Mouse (Mus musculus): ENCODE measurements at regions not wholly inside any gene's neighbourhood (a gene's known extent, or its start where the extent isn't known, plus 50 kb on each side); places are given as distances from the start of the nearest gene placed in this dataset.

DNA sequence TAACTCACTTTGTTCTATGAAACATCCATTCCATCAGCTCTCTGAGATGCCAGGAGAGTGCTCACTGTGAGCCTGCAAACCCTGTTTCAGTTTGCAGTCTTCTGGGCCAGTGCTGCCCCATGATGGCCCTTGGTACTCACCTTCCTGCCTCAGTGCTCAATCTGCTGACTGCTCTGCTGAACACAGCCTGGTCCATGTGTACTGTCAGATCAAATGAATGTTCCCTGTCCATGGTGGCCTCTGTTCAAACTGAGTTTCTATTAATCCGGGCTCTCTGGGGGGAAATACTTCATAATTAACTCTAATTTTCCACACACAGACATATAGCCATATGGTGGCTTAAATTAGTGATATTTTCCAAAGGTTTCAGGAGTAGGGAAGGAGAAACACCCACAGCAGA is 503.3 kb downstream of the Tmem132b start:
- no peak for DNase-seq

DNA sequence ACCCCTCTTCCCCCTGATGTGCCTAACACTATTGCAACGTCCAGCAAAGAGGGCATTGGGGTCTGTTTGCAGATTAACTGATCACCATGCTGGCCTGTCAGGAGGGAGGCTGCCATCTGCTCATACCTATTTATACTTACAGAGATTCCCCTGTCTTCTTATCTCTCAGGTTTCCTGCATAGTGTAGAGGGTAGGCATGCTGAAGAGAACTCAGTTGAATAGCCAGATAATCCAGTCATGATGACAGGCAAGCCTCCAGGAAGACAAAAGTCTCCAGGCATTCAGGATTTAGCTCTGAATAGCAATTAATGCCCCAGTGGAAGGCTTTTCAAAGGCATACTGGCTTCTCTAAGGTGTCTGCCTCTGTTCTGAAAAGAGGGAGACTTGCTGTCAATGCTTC is 505.1 kb downstream of the Tmem132b start:
- no peak for DNase-seq

- peak; percentile 3 to 4 for DNase-seq
Measured at GRCm38 (mm10) chr5:126045761-126046160, 514.2 kb downstream of the Tmem132b start.

GRCm38 (mm10) chr5:126063644-126064043 is 532.1 kb downstream of the Tmem132b start:
- DNase-seq: no peak

DNA sequence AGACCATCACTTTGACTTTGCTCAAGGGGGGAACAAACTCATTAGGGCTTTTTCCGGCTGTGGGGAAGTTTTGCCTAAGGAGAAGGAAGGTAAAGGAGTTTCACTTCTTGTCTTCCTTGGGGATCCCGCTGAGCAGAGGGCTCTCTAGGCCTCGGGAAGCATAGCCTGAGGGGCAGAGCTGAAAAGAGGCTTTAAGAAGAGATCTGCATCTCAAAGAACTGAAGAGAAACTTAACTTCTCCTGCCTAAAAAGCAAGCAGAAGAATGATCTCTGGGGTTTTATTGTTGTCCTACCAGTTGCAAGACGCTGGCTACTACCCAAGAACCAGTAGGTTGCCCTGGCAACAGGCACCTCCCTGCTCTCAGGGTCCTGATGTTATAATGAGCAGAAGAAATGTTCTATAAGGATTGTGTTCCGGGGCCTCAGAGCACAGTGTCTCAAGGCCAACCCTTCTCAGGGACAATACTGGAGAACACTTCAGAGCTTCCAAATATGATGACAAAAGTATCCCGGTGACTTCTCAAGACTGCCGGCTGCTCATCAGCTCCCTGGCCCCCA is 547.8 kb downstream of the Tmem132b start:
- DNase-seq: no peak

DNA sequence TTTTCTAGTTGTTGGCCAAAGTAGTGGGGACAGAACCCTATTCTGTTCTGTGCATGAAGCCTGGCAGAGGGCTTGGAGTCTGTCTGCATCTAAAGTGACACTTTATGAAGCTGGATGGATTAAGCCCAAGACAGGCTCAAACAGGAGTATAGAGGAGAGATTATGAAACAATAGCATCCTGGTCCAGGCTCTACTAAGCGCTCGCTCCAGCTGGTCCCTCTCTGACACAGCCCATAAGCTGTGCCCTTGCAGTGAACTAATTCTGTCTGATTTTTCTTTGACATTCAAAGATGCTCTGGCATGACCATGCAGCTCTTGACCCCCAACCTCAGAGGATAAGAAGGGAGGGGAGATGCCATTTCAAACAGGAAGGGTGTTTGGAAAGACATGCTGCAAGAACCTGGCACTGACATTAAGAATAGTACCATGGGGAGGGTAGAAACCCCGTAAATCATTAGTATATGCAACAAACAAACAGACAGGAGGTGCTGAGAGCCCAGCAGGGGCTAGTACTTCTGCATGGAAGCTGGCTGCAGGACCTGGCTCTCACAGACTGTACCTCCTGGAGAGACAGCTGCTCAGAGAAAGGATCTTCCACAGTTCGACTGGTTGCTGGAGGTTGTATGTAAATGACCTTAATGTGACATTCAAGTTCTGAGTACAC is 556.8 kb downstream of the Tmem132b start:
- DNase-seq: no peak

GRCm38 (mm10) chr5:126093196-126093595 is 561.6 kb downstream of the Tmem132b start:
- DNase-seq: no peak

GRCm38 (mm10) chr5:126096616-126097261 is 565.2 kb downstream of the Tmem132b start:
- DNase-seq: peak; percentile 23 to 28

DNA sequence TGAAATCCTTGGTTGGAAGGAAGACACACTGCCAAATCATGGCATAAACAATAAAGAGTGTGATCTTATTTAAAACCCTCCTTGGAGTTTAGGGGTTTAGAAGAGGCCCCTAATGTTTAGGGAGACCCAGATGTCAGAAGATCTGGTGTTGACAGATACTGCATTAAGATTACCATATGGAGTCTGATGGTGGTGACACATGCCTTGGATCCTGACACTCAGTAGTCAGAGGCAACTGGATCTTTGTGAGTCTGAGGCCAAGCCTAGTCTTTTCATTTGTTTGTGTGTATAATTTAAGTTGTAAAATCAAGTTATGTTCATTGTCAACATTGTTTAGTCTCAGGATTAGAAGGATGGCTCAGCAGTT is 565.7 kb downstream of the Tmem132b start:
- no peak for DNase-seq

- DNase-seq: no peak
Measured at GRCm38 (mm10) chr5:126098433-126098832, 566.9 kb downstream of the Tmem132b start.

GRCm38 (mm10) chr5:126099931-126100330 is 568.4 kb downstream of the Tmem132b start:
- DNase-seq: no peak

DNA sequence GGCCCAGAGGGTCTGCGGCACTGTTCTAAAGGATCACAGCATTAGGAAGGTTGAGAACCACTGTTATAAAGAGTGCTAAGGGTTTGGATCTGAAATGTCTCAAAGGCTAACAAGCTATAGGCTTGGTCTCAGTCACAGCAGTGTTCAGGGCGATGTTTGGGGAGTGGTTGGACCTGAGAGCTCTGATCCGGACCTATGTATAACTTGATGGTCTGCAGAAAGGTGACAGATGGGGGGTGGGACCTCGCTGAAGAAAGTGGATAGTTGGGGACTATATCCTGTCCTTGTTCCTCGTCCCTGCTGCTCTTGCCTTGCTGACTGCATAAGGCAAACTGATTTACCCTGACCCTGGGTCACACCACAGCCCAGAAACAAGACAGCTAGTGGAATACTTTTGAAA is 572.9 kb downstream of the Tmem132b start:
- DNase-seq: no peak

- no peak for DNase-seq
Measured at GRCm38 (mm10) chr5:126104883-126105282, 573.3 kb downstream of the Tmem132b start.

DNA sequence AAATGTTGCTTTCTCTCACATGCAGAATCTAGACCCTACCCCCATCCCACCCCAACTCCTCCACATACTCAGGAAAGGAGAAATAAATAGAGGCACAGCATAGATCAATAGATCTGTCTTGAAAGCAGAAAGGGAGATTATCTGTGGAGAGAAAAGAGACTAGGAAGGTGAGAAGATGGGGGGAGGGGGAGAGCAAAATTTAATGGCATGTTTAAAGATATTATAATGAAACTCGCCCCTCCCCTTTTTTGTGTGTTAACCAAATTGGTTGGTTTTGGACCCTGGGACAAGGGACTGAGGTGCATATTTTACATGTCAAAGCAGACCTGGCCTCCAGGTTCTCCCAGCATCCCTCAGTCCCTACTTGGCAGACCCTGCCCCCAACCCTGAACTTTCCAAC is 573.9 kb downstream of the Tmem132b start:
- DNase-seq: no peak

- DNase-seq: no peak
Measured at GRCm38 (mm10) chr5:126107020-126107419, 575.4 kb downstream of the Tmem132b start.

DNA sequence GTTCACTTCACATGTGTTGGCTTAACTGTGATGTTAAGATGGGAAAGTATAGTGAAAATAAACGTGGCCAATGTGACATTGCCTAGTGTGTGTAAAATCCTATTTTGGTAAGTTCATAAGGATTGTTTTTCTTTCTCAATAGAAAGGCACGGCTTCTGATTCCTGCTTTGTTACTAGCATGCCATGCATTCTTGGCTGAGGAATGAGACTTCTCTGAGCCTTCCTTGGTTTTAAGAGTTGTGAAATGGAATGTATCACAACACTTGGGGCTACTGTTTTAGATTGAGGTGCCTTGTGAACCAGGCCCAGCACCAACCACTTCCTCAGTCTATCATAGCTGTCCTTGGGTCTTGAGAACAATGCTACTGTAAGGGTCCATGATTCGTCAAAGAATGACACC is 577.3 kb downstream of the Tmem132b start:
- no peak for DNase-seq

DNA sequence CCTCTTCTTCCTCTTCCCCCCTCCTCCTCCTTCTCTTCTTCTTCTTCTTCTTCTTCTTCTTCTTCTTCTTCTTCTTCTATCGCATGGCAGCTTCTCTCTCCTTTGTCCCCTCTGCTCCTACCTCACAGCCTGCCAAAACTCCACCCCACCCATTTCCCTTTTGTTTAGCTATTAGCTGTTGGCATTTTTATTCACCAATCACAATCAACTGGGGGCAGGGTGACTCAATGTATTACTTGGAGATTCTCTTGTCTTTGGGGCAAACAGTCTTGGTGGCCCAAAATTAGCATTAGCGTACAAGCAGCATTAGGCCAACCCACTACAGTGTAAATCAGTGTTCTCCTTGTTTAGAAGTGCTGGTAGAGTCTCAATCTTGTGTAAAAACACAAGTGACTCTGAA is 585.7 kb downstream of the Tmem132b start:
- no peak for DNase-seq

DNA sequence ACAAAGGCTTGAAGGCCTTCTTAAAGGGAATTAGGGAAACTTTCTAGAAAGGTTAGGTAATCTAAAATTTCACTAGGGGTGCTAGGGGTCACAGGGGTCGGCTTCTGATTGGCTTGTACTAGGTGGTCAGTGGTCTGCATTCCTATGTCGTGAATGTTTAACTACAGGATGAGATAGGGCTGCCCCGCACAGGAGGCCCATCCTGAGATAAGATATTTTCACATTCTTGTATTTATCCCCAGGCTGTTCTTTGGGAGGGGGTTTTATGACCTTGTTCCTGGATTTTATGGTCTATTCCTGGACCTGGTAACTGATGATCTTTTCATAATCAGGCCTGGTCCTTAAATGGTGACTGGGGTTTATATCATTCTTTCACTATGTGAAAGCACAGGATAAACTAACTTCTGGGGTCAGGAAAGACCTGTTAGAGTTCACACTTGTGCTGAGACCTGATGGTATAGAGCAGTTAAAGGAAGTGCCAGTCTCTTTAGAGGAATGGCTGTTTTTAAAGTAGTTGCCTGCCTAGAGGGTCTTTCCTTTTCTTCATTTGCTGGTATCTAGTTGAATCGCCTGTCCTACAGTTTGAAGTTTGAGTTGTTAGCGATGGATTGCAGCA is 586.4 kb downstream of the Tmem132b start:
- DNase-seq: no peak

GRCm38 (mm10) chr5:126118731-126119130 is 587.2 kb downstream of the Tmem132b start:
- no peak for DNase-seq

- no peak for DNase-seq
Measured at GRCm38 (mm10) chr5:126123216-126123615, 591.6 kb downstream of the Tmem132b start.

GRCm38 (mm10) chr5:126127486-126127885 is 595.9 kb downstream of the Tmem132b start:
- no peak for DNase-seq

DNA sequence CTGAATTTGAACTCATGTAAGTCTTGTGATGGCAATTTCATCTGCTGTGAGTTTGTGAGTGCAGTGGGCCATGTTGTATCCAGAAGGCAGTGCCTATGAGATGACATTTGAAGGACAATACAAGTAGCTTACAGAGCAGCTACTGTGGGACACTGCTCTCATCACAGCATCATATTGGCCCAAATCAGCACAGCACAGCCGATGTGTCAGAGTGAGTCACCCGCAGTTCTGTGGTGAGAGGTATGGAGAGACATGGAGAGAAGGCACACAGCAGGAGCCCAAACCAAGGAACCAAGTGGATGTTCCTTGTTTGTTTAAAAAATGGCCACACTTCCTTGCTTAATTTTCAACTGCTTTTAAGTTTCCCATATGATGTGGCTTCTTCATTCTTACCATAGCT is 617.3 kb downstream of the Tmem132b start:
- DNase-seq: no peak

- DNase-seq: no peak
Measured at GRCm38 (mm10) chr5:126155216-126155880, 623.8 kb downstream of the Tmem132b start.

- no peak for DNase-seq
Measured at GRCm38 (mm10) chr5:126186111-126186510, 654.5 kb downstream of the Tmem132b start.
